Mouse (Mus musculus) MEL (cell line): ENCODE results near the gene Rprd2.

Experiments used
- CTCF ChIP-seq, 3 experiments: IDR thresholded peaks in 2 of 3; conservative IDR thresholded peaks in 1 of 3; 2 replicates each; pipeline ENCODE4 v1.5.1; 2011 to 2012; ENCODE audit warnings: low read length in 3 of 3, low read depth in 2 of 3, mild to moderate bottlenecking in 2 of 3, improper control_type of control experiment in 1 of 3, inconsistent platforms in 1 of 3, mixed read lengths in 1 of 3, moderate library complexity in 1 of 3; ENCODE audit not compliant: control insufficient read depth in 1 of 3, insufficient read depth in 1 of 3, poor library complexity in 1 of 3, severe bottlenecking in 1 of 3
- JUND ChIP-seq: IDR thresholded peaks from 2 replicates; pipeline ENCODE4 v1.6.1; 2011; ENCODE audit warnings: low read depth, mild to moderate bottlenecking, improper control_type of control experiment, low read length
- MAFK ChIP-seq: IDR thresholded peaks from 2 replicates; pipeline ENCODE4 v1.6.1; 2011; ENCODE audit warnings: low read depth, mild to moderate bottlenecking, low read length, improper control_type of control experiment, borderline replicate concordance
- POLR2A ChIP-seq, 2 experiments: IDR thresholded peaks; 2 replicates each; pipeline ENCODE4 v1.6.1; 2011 to 2012; ENCODE audit warnings: low read length in 2 of 2, mild to moderate bottlenecking in 2 of 2, control low read depth in 1 of 2, improper control_type of control experiment in 1 of 2, low read depth in 1 of 2, moderate library complexity in 1 of 2; ENCODE audit not compliant: control insufficient read depth in 1 of 2, insufficient read depth in 1 of 2, poor library complexity in 1 of 2
- RCOR1 ChIP-seq: IDR thresholded peaks from 2 replicates; pipeline ENCODE4 v1.6.1; 2012; ENCODE audit warnings: low read depth, mild to moderate bottlenecking, inconsistent platforms, low read length, improper control_type of control experiment
- TBP ChIP-seq: IDR thresholded peaks from 2 replicates; pipeline ENCODE4 v1.8.0; 2011; ENCODE audit warnings: low read depth, low read length, improper control_type of control experiment
- ZC3H11A ChIP-seq: IDR thresholded peaks from 2 replicates; pipeline ENCODE4 v1.6.1; 2012; ENCODE audit warnings: low read depth, mild to moderate bottlenecking, inconsistent platforms, low read length, improper control_type of control experiment

DNA sequence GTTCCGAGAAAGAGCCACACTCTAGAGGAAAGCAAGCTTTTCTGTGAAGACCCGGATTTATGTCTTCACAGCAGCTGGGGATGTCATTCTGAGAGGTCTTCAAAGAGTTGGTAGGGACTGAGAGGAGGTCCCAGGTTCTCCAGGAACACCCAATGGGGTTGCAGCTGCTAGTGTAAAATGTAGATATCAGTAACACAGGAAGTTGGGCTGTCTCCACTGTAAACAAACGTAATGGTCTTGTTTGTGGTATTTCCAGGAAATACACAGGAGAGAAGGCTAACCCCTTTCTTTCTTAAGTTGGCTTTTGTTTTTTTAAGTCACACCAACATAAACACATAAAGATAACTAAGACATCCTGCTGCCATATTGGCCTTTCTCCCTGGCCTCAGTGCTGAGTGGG is 96.3 kb downstream of the Rprd2 start:
- TF ChIP-seq TBP (no peak), RCOR1 (no peak), JUND (no peak), ZC3H11A (no peak), POLR2A (IDR thresholded peaks at IDR 0.05; ENCODE audit: control insufficient read depth in 1 of 2, insufficient read depth in 1 of 2, low read depth in 1 of 2, low read length in 2 of 2, poor library complexity in 1 of 2) (no peak), CTCF (IDR thresholded peaks at IDR 0.05 in 2 of 3, conservative IDR thresholded peaks at IDR 0.05 in 1 of 3; ENCODE audit: control insufficient read depth in 1 of 3, insufficient read depth in 1 of 3, low read depth in 2 of 3, low read length in 3 of 3, poor library complexity in 1 of 3, severe bottlenecking in 1 of 3) (no peak), MAFK (no peak)
